Comparison of ENCODE assay signal across 8 mouse cellular contexts in genomic region chr5:127615459-127615858, GRCm38 (mm10). TPM values are rescaled to one million over a fixed set of nuclear protein-coding genes. Genes with fewer than 3 reads are reported as not detected.
DNase-seq lines count a peak whose midpoint lies in the region; ATAC-seq and TF ChIP-seq lines count a peak whose summit lies in the region.

No protein-coding gene starts in this region.

- no peak for TF ChIP-seq EP300 in liver, embryonic 14.5 days (IDR thresholded peaks at IDR 0.05; ENCODE audit: low read depth)
- TF ChIP-seq EP300 in stomach, postnatal 0 days (optimal IDR thresholded peaks at IDR 0.05): no peak

- no peak for DNase-seq in neural tube, embryonic 11.5 days (ENCODE audit: low spot score)
- DNase-seq in neural tube, embryonic 10.5 days (ENCODE audit: extremely low spot score, low spot score): no peak
- DNase-seq in liver, embryonic 14.5 days (ENCODE audit: low read depth in 3 of 3, low spot score in 3 of 3): no peak
- DNase-seq in stomach, postnatal 0 days (ENCODE audit: low spot score): no peak
- no peak for DNase-seq in right cerebral cortex, postnatal 4 days
- DNase-seq in T-cell, adult 2 months (ENCODE audit: low spot score): no peak
- no peak for DNase-seq in gastrocnemius, adult 8-10 months (ENCODE audit: low spot score in 2 of 2)

- peak overlapping the region; percentile 97 for H3K9ac ChIP-seq in neural tube, embryonic 11.5 days (ENCODE audit: low read length)
- H3K9ac ChIP-seq in liver, embryonic 14.5 days (replicated peaks): peak overlapping the region; percentile 24; the same call in 1 of the 2 replicates
- H3K9ac ChIP-seq in stomach, postnatal 0 days (ENCODE audit: low read length): no peak overlapping the region

- H3K4me1 ChIP-seq in neural tube, embryonic 11.5 days (ENCODE audit: control insufficient read depth, insufficient read depth, low read length): peaks cover 14% of the 10 kb centered on the region
- H3K4me1 ChIP-seq in liver, embryonic 14.5 days (replicated peaks; ENCODE audit: control insufficient read depth in 2 of 2, insufficient read depth in 2 of 2, low read length in 1 of 2): peaks cover 0 to 38% of the 10 kb centered on the region in 2 experiments; a peak in 2 of 4 replicates
- peaks cover 9% of the 10 kb centered on the region for H3K4me1 ChIP-seq in stomach, postnatal 0 days (replicated peaks; ENCODE audit: control insufficient read depth, insufficient read depth)

- no peak for ATAC-seq in neural tube, embryonic 11.5 days (ENCODE audit: insufficient read depth, low FRiP score, low TSS enrichment)
- ATAC-seq in granulocyte monocyte progenitor cell, adult 5-6 weeks (replicated peaks; ENCODE audit: poor library complexity, severe bottlenecking): peak; percentile 47
- ATAC-seq in liver, embryonic 14.5 days (ENCODE audit: insufficient read depth): no peak
- ATAC-seq in stomach, postnatal 0 days (ENCODE audit: low FRiP score, low TSS enrichment): no peak

- no peak overlapping the region for H3K27ac ChIP-seq in neural tube, embryonic 11.5 days (ENCODE audit: low read depth, low read length)
- no peak overlapping the region for H3K27ac ChIP-seq in liver, embryonic 14.5 days
- H3K27ac ChIP-seq in stomach, postnatal 0 days (replicated peaks): no peak overlapping the region

- 91% methylated on average over 3 of the region's 3 CpGs for WGBS in neural tube, embryonic 11.5 days
- WGBS in liver, embryonic 14.5 days (ENCODE audit: insufficient replicate concordance): 31% methylated on average over 3 of the region's 3 CpGs
- 63% methylated on average over 3 of the region's 3 CpGs for WGBS in stomach, postnatal 0 days

- no peaks in the 10 kb centered on the region for H3K36me3 ChIP-seq in neural tube, embryonic 11.5 days (ENCODE audit: control insufficient read depth, insufficient read depth, low read length)
- no peaks in the 10 kb centered on the region for H3K36me3 ChIP-seq in liver, embryonic 14.5 days (replicated peaks; ENCODE audit: control insufficient read depth, insufficient read depth, low read depth)
- H3K36me3 ChIP-seq in stomach, postnatal 0 days (ENCODE audit: control insufficient read depth, insufficient read depth, low read length): no peaks in the 10 kb centered on the region

- H3K4me3 ChIP-seq in neural tube, embryonic 11.5 days (ENCODE audit: low read depth, low read length): peak overlapping the region; percentile 78
- H3K4me3 ChIP-seq in liver, embryonic 14.5 days (ENCODE audit: insufficient read depth in 1 of 2, low read depth in 2 of 2, low read length in 2 of 2): peak overlapping the region; percentile 79 to 91
- peak overlapping the region; percentile 94; the same call in 1 of the 2 replicates for H3K4me3 ChIP-seq in stomach, postnatal 0 days (ENCODE audit: low read depth, low read length)

- peak overlapping the region; percentile 94 for H3K4me2 ChIP-seq in neural tube, embryonic 11.5 days (ENCODE audit: low read depth)
- peak overlapping the region; percentile 77 for H3K4me2 ChIP-seq in liver, embryonic 14.5 days (ENCODE audit: low read depth)
- peak overlapping the region; percentile 94 for H3K4me2 ChIP-seq in stomach, postnatal 0 days (replicated peaks; ENCODE audit: low read depth)

- no peaks in the 10 kb centered on the region for H3K27me3 ChIP-seq in neural tube, embryonic 11.5 days (ENCODE audit: control insufficient read depth, insufficient read depth, low read length)
- H3K27me3 ChIP-seq in liver, embryonic 14.5 days (ENCODE audit: control insufficient read depth, insufficient read depth, low read length): no peaks in the 10 kb centered on the region
- H3K27me3 ChIP-seq in stomach, postnatal 0 days (ENCODE audit: control insufficient read depth, insufficient read depth, low read length): no peaks in the 10 kb centered on the region

- TF ChIP-seq CTCF in liver, embryonic 14.5 days (IDR thresholded peaks at IDR 0.05; ENCODE audit: low read depth): no peak
- TF ChIP-seq CTCF in stomach, postnatal 0 days (IDR thresholded peaks at IDR 0.05; ENCODE audit: low read depth): no peak

- H3K9me3 ChIP-seq in neural tube, embryonic 11.5 days (ENCODE audit: control insufficient read depth, low read length): no peaks in the 10 kb centered on the region
- H3K9me3 ChIP-seq in liver, embryonic 14.5 days (ENCODE audit: control insufficient read depth, low read length): no peaks in the 10 kb centered on the region
- H3K9me3 ChIP-seq in stomach, postnatal 0 days (ENCODE audit: control insufficient read depth, low read length): no peaks in the 10 kb centered on the region

RNA-seq across cellular contexts. Expression of gene Glt1d1, which starts 16.6 kb away (rescaled TPM):
- polyA plus RNA-seq in neural tube, embryonic 11.5 days (2014; fragmentation: Nextera tagmentation; extraction: Ambion mirVana): 0.89 and 1.1 TPM in 2 replicates
- 5.6 and 7.6 TPM in 2 replicates for total RNA-seq in granulocyte monocyte progenitor cell, adult 5-6 weeks (2014; fragmentation: Nextera tagmentation)
- 7.2 and 7.5 TPM in 2 replicates for total RNA-seq in granulocyte monocyte progenitor cell, adult 5-6 weeks (2017)
- 0.06 and 0.13 TPM in 2 replicates for polyA plus RNA-seq in liver, embryonic 14.5 days (2012; rRNA removed)
- polyA plus RNA-seq in liver, embryonic 14.5 days (2014; fragmentation: Nextera tagmentation; extraction: Ambion mirVana): not detected in 2 replicates
- polyA plus RNA-seq in stomach, postnatal 0 days (2015; fragmentation: Nextera tagmentation; extraction: Ambion mirVana): 0.40 and 0.77 TPM in 2 replicates
- total RNA-seq in gastrocnemius, adult 8-10 months (2022): not detected

RNA-seq across cellular contexts. Expression of gene Slc15a4, which starts 17.2 kb away (rescaled TPM):
- 20.6 and 25.5 TPM in 2 replicates for polyA plus RNA-seq in neural tube, embryonic 11.5 days (2014; fragmentation: Nextera tagmentation; extraction: Ambion mirVana)
- total RNA-seq in granulocyte monocyte progenitor cell, adult 5-6 weeks (2014; fragmentation: Nextera tagmentation): 22.5 and 42.2 TPM in 2 replicates
- total RNA-seq in granulocyte monocyte progenitor cell, adult 5-6 weeks (2017): 25.2 and 105 TPM in 2 replicates
- 5.7 and 5.8 TPM in 2 replicates for polyA plus RNA-seq in liver, embryonic 14.5 days (2012; rRNA removed)
- polyA plus RNA-seq in liver, embryonic 14.5 days (2014; fragmentation: Nextera tagmentation; extraction: Ambion mirVana): 5.6 and 7.1 TPM in 2 replicates
- 10.6 and 11.0 TPM in 2 replicates for polyA plus RNA-seq in stomach, postnatal 0 days (2015; fragmentation: Nextera tagmentation; extraction: Ambion mirVana)
- total RNA-seq in gastrocnemius, adult 8-10 months (2022): 10 to 100 TPM; 11.3 to 25.6 (median 18.4) TPM
